Mouse (Mus musculus) lung, embryonic 14.5 days (tissue): Measurements from ENCODE around the gene Arhgef11. TPM values are rescaled to one million over a fixed set of nuclear protein-coding genes. Genes with fewer than 3 reads are reported as not detected.

Source experiments
- ATAC-seq: fragments of 200-750 bp; cut with Nextera tagmentation; 2 replicates; pipeline ENCODE4 v1.8.0; 2017; ENCODE audit warnings: mild to moderate bottlenecking, moderate TSS enrichment, moderate library complexity; ENCODE audit not compliant: insufficient read depth
- DNase-seq: peaks from one replicate; pipeline ENCODE4 v3.0.0-alpha.2; 2015
- H3K27ac ChIP-seq: fragments of 300-500 bp; sonication (generic); 2 replicates; pipeline ENCODE4 v1.5.1; 2014; ENCODE audit warnings: low read depth, mild to moderate bottlenecking, moderate library complexity
- H3K27me3 ChIP-seq: fragments of 300-500 bp; sonication (generic); 2 replicates; pipeline ENCODE4 v1.6.1; 2014; ENCODE audit warnings: low read length, control low read depth; ENCODE audit not compliant: insufficient read depth
- H3K36me3 ChIP-seq: fragments of 300-500 bp; sonication (generic); 2 replicates; pipeline ENCODE4 v1.6.1; 2014; ENCODE audit warnings: control low read depth; ENCODE audit not compliant: insufficient read depth
- H3K4me1 ChIP-seq: fragments of 300-500 bp; sonication (generic); 2 replicates; pipeline ENCODE4 v1.6.1; 2014; ENCODE audit warnings: antibody characterized with exemption, control low read depth; ENCODE audit not compliant: insufficient read depth
- H3K4me2 ChIP-seq: fragments of 300-500 bp; sonication (generic); 2 replicates; pipeline ENCODE4 v1.6.1; 2014; ENCODE audit warnings: mild to moderate bottlenecking
- H3K4me3 ChIP-seq: fragments of 300-500 bp; sonication (generic); 2 replicates; pipeline ENCODE4 v1.5.1; 2014; ENCODE audit warnings: low read depth, low read length
- H3K9ac ChIP-seq: fragments of 300-500 bp; sonication (generic); 2 replicates; pipeline ENCODE4 v1.6.1; 2014
- H3K9me3 ChIP-seq: fragments of 300-500 bp; sonication (generic); 2 replicates; pipeline ENCODE4 v1.6.1; 2016; ENCODE audit warnings: low read depth, low read length, control low read depth
- CTCF ChIP-seq: IDR thresholded peaks from 2 replicates; pipeline ENCODE4 v1.5.1; 2016; ENCODE audit warnings: antibody characterized with exemption, low read depth
- WGBS: fragments of 180-500 bp; shearing (Covaris S2); extraction: QIAGEN DNeasy Blood & Tissue Kit; methylation state at CpG from one replicate; pipeline ENCODE4 v1.1.7; 2014; 5-methylcytosine and 5-hydroxymethylcytosine counted together
- polyA plus RNA-seq: library from polyadenylated mRNA; unstranded; fragments of >200 nt; fragmentation: Nextera tagmentation; extraction: Ambion mirVana; gene quantifications from 2 replicates; pipeline ENCODE4 v1.2.1, GENCODE M21; 2014

Arhgef11 gene
- polyA plus RNA-seq, 1 experiment from 2014 or later, result 18.8 TPM

DNA sequence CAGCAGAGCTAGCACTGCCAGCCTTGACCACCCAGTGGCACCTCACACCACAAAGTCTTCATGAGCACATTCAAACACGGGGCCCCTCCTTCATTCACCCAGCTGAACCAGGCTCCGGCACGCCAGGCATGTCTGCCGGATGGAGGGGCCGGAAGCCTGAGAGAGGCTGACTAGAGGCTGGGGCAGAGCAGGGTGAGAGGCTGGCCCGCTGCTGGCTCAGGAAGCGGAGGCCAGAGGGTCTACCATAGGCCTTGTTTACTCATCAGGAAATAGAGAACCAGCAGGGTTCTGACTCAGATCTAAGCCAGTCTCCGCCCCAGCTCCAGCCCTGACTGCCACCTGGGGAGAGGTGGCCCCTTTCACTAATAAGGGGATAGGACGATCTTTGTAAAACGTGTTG, 147.7 kb downstream of the Arhgef11 start:
- Histone ChIP-seq H3K4me2 (peak overlapping the region; percentile 57), H3K4me1 (peaks cover 42% of the 10 kb centered on the region), H3K9me3 (no peaks in the 10 kb centered on the region), H3K4me3 (peak overlapping the region; percentile 17; the same call in 1 of the 2 replicates), H3K27me3 (no peaks in the 10 kb centered on the region), H3K36me3 (no peaks in the 10 kb centered on the region), H3K27ac (peak overlapping the region; percentile 97), H3K9ac (peak overlapping the region; percentile 32; the same call in 1 of the 2 replicates)
- DNase-seq, result peak; percentile 83
- TF ChIP-seq CTCF, result peak; percentile 12; the same call in 1 of the 2 replicates
- 10% methylated on average over 10 of the region's 10 CpGs for WGBS
- peak; percentile 47 for ATAC-seq

DNA sequence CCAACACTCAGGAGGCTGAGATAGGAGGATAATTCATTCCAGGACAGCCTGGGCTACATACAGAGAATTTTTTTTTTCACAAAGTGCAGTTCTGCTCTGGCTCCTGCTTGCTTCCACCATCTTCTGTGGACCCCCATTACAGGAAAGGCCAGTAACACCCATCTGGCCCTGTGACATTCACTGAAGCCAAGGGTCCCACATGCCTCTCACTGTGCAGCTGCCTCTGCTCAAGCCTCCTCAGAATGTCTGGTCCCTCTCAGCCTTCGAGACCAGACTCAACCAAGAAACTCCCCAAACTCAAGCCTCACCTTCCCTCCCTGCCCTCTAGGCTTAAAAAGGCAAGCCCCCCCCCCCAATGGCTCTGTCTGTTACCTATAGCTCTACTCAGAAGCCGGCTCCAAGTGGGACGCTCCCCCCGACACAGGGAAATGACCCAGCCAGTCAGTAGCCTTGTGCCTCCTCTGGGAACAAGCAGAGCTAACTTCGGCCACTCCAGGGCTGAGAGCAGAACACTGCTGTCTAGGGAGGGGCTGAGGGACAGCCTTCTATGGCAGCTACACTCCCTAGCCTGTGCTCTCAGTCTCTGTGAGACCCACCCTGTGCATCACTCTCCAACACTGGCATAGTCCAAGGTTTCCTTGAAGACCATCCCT, 148.4 kb downstream of the Arhgef11 start:
- no peak overlapping the region; the same call in 1 of the 2 replicates for H3K9ac ChIP-seq

DNA sequence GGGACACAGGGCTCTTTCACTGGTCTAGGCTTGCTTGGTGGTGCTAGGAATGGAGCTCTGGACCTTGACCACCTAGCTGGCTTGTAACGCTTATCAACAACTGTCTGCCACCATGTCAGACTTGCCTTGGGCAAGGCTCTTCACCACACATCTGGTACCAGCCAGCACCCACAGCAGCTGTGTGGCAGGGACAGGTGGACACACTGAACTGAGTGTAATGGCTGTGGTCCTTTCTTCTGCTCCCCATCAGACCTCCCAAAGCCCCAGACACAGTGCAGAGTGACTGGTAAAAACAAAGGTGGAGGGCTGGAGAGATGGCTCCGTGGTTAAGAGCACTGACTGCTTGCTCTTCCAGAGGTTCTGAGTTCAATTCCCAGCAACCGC, 148.9 kb downstream of the Arhgef11 start:
- no peak overlapping the region for H3K4me3 ChIP-seq
- WGBS, result 77% methylated on average over 3 of the region's 3 CpGs
- peaks cover 42% of the 10 kb centered on the region for H3K4me1 ChIP-seq
- H3K27me3 ChIP-seq, result no peaks in the 10 kb centered on the region
- ATAC-seq (no peak), DNase-seq (no peak)
- peak overlapping the region; percentile 57 for H3K4me2 ChIP-seq
- peak overlapping the region; percentile 97; the same call in 1 of the 2 replicates for H3K27ac ChIP-seq
- no peaks in the 10 kb centered on the region for H3K36me3 ChIP-seq
- H3K9ac ChIP-seq, result no peak overlapping the region
- no peak for TF ChIP-seq CTCF
- H3K9me3 ChIP-seq, result no peaks in the 10 kb centered on the region

More for the DNA sequence above, 148.4 kb downstream of the Arhgef11 start:
- peak overlapping the region; percentile 97 for H3K27ac ChIP-seq
- 70% methylated on average over 5 of the region's 5 CpGs for whole genome bisulfite sequencing
- no peaks in the 10 kb centered on the region for H3K36me3 ChIP-seq
- H3K27me3 ChIP-seq, result no peaks in the 10 kb centered on the region
- no peak overlapping the region for H3K4me3 ChIP-seq
- no peaks in the 10 kb centered on the region for H3K9me3 ChIP-seq
- TF ChIP-seq CTCF, result no peak
- H3K4me2 ChIP-seq, result peak overlapping the region; percentile 57
- H3K4me1 ChIP-seq, result peaks cover 42% of the 10 kb centered on the region
- no peak for DNase-seq
- ATAC-seq, result no peak

DNA sequence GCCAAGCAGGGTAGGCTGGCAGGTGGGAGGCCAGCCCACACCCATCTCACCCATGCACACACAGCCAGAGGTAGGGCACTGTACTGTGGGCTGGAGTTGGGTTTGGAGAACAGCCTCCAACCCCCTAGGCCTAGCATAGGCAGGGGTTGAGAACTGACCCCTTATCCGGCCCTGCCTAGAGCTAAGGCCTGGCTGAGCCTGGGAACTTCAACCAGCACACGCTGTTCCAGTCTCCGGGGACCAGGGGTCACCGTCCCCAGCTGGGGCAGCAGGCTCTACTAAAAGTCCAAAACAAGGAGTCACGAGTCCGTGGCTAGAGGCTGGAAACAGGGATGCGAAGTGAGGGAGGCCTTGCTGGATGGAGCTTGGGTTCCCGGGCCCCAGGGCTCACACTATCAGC, 150.4 kb downstream of the Arhgef11 start:
- TF ChIP-seq CTCF, result no peak
- Histone ChIP-seq H3K4me1 (peaks cover 34% of the 10 kb centered on the region), H3K36me3 (no peaks in the 10 kb centered on the region), H3K4me3 (peak overlapping the region; percentile 49), H3K27me3 (no peaks in the 10 kb centered on the region; the same call in 1 of the 2 replicates), H3K4me2 (peak overlapping the region; percentile 65), H3K9ac (peak overlapping the region; percentile 50), H3K9me3 (no peaks in the 10 kb centered on the region), H3K27ac (peak overlapping the region; percentile 27; the same call in 1 of the 2 replicates)
- ATAC-seq (no peak), DNase-seq (peak; percentile 41)
- WGBS, result 59% methylated on average over 8 of the region's 8 CpGs

DNA sequence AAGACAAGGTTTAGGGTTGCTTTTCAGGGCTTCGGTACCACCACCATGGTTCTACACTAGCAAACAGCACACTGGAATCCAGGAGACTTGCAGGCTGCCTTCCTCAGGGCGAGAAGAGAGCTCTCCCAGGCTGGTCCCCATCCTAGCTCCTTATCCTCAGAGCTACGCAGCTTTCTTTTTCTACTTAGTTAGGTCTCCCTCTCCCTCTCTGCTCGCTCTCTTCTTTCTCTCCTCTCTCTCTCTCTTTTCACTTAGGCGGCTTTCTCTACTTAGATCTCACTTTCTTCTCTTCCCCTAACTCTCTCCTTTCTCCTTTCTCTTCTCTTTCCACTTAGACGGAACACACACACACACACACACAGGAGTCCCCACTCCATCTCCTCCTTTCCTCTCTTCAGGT, 151.1 kb downstream of the Arhgef11 start:
- peaks cover 29% of the 10 kb centered on the region for H3K4me1 ChIP-seq

DNA sequence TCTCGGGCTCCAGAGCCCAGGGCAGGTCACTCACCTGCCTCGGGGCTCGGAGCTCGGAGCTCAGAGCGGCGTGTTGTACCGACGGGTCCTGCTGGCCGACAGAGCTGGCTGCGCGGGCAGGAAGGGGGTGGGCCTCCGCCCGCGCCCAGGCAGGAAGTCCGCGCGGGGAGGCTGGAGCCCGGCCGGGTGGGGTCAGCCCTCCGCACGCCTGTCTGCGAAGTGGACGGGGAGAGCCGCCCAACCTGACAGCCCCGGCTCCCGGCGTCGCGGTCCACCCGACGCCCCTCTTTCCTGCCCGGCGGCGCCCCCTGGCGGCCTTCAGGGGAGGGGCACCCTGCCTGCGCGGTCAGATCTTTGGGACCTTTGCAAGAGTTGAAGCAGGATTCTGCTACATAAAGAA, 151.5 kb downstream of the Arhgef11 start:
- peaks cover 27% of the 10 kb centered on the region for H3K4me1 ChIP-seq
- peak overlapping the region; percentile 50 for H3K9ac ChIP-seq
- H3K9me3 ChIP-seq, result no peaks in the 10 kb centered on the region
- peak overlapping the region; percentile 65 for H3K4me2 ChIP-seq
- no peaks in the 10 kb centered on the region; the same call in 1 of the 2 replicates for H3K27me3 ChIP-seq
- under 1% methylated on average over 36 of the region's 37 CpGs for WGBS
- H3K27ac ChIP-seq, result peak overlapping the region; percentile 77
- TF ChIP-seq CTCF, result peak; percentile 84
- H3K4me3 ChIP-seq, result peak overlapping the region; percentile 49
- DNase-seq, result peak; percentile 89
- H3K36me3 ChIP-seq, result no peaks in the 10 kb centered on the region
- ATAC-seq, result peak; percentile 62

More for the DNA sequence above, 151.1 kb downstream of the Arhgef11 start:
- no peaks in the 10 kb centered on the region for H3K36me3 ChIP-seq
- H3K27me3 ChIP-seq, result no peaks in the 10 kb centered on the region; the same call in 1 of the 2 replicates
- peak overlapping the region; percentile 77 for H3K27ac ChIP-seq
- WGBS, result 28% methylated on average over 6 of the region's 6 CpGs
- DNase-seq, result peak; percentile 32
- no peak for ATAC-seq
- no peak for TF ChIP-seq CTCF
- H3K9ac ChIP-seq, result peak overlapping the region; percentile 50
- peak overlapping the region; percentile 49 for H3K4me3 ChIP-seq
- H3K9me3 ChIP-seq, result no peaks in the 10 kb centered on the region
- peak overlapping the region; percentile 65 for H3K4me2 ChIP-seq

DNA sequence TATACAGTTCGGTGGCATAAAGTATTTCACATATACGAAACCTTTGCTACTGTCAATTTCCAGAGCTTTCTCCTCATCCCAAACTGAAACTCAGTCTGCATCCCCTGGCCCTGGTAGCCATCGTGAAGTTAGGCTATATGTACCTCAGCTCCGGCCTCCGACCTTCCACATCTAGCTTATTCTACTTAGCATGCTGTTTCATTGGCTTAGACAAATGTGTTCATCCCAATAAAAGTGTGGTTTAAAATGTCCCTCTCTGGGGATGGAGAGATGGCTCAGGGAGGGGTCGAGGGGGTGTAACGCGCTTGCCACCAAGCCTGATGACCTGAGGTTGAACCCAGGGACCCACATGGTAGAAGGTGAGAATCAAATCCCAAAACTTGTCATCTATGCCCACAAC, 152.1 kb downstream of the Arhgef11 start:
- ATAC-seq (no peak), DNase-seq (no peak)
- Histone ChIP-seq H3K4me1 (peaks cover 21% of the 10 kb centered on the region), H3K36me3 (no peaks in the 10 kb centered on the region), H3K4me3 (no peak overlapping the region), H3K9me3 (no peaks in the 10 kb centered on the region), H3K27ac (no peak overlapping the region), H3K4me2 (peak overlapping the region; percentile 65; the same call in 1 of the 2 replicates), H3K9ac (no peak overlapping the region), H3K27me3 (no peaks in the 10 kb centered on the region; the same call in 1 of the 2 replicates)
- 76% methylated on average over 8 of the region's 8 CpGs for WGBS
- no peak for TF ChIP-seq CTCF
